Mouse (Mus musculus): ENCODE measurements at regions not wholly inside any gene's neighbourhood (a gene's known extent, or its start where the extent isn't known, plus 50 kb on each side); places are given as distances from the start of the nearest gene placed in this dataset.

DNA sequence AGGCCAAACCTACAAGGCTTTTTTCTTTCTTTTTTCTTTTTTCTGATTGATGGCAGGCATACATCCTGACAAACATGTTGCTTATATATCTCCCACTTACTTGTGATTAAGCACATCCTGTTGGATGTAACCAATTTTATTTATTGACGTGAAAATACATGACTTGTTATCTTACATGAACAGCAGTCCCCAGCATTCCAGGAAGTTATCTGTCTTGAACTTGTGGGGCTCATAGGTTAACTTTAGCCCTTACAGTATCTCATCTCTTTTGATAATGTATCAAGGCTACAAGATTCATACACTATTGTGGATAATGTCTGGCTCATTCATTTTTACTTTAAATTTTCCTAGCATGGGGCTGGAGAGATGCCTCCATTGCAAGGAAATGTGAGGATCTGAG, 852.0 kb upstream of the Agtr1b start:
- no peak for DNase-seq (ENCODE audit: extremely low spot score in 1 of 2, low spot score in 1 of 2)

DNA sequence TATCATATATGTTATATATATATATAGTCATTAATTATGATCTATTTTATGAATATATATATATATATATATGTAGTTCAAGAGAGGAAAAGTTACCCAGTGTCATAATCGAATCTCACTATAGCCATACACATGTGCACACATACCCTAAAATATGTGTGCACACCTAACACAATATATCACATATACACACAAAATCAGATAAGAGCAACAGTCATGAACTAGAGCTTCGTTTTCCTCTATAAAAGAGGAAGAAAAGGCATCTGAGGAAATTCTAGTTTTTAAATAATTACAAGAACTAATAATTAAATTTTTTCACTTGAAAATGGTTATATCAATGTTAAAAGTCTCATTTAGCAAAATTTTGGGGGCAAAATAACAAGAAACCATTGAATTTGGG, 835.3 kb upstream of the Tbl1xr1 start:
- DNase-seq (ENCODE audit: extremely low spot score in 1 of 2, low spot score in 1 of 2) = no peak

DNA sequence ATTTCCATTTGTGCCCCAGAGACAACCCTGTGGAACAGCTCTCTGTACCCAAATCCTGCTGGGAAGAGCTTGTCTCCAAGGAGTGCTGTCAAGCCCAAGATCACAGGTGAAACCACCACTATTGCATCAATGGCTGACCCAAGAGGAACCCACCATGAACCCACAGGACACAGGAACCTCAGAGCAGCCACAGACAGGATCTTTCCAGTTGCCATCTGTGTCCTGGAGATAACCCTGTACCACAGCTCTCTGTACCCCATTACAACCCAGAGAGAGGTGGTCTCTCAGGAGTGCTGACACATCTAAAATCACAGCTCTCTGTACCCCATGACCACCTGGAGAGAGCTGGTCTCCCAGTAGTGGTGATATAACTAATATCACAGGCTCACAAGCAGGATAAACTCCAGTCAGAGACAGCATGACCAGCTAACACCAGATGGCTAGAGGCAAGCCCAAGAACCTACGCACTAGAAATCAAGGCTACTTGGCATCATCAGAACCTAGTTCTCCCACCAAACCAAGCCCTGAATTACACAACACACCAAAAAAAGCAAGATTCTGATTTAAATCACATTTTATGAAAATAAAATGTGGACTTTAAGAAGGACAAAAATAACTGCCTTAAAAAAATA, 820.2 kb upstream of the Tbl1xr1 start:
- no peak for DNase-seq (ENCODE audit: extremely low spot score in 1 of 2, low spot score in 1 of 2)

DNA sequence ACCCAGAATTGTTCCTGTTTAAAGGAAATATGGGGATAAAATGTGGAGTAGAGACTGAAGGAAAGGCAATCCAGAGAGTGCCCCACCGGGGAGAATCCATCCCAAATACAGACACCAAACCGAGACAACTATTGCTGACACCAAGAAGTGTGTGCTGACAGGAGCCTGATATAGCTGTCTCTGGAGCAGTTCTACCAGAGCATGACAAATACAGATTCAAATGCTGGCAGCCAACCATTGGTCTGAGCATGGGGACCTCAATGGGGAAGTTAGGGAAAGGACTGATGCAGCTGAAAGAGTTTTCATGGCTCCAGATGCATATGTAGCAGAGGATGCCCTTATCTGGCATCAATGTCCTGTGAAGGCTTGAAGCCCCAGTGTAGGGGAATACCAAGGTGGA, 813.1 kb upstream of the Tbl1xr1 start:
- DNase-seq (ENCODE audit: extremely low spot score in 1 of 2, low spot score in 1 of 2) = no peak

DNA sequence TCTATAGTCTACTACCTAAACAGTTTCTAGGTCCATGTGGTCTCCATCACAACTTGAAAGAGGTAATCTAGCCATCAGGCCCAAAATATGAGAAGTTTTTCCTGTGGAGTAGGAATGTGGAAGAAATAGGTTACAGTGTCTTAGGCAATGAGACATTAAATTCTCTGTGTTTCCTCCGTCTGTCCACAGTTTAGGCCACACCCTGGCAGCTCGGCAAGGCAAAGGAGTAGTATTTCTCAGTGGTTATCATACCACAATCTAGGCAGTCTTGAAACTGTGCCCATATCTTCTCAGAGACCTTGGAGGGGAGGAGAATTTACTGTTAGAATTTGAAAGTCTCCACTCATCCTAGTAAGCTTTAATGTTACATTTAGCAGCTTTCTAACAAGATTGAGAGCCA, 811.0 kb upstream of the Tbl1xr1 start:
- no peak for DNase-seq (ENCODE audit: extremely low spot score in 1 of 2, low spot score in 1 of 2)

DNA sequence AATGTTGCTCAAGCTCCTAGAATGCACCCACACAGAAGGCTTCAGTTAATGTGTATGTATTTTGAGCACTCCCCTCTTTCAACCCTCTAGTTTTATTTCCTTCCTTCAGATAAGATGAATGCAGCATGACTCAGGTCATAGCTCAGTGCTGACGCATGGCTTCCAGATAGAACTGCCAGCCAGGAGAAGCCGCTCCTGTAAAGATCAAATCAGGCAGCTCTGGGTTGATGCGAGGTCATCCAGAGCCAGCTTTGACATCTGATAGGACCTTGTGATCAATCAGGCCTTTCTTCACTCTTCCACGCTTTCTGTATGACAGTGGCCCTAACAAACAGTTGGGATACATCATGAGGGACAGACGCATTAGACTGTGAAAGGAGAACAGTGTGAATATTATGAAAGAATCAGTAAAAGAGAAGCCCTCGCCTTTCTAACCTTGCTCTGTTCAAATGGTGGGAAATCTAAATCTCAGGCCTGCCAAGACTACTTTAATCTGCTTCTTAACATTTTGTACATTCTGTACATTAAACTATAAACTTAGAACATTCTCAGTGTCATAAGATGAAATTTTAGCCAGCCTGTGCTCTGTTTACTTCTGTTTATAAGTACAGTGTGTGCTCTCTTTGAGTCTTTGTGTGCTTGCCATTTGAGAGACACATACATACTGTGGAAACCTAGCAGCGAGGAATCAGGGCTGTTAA, 807.9 kb upstream of the Tbl1xr1 start:
- no peak for DNase-seq (ENCODE audit: extremely low spot score in 1 of 2, low spot score in 1 of 2)

DNA sequence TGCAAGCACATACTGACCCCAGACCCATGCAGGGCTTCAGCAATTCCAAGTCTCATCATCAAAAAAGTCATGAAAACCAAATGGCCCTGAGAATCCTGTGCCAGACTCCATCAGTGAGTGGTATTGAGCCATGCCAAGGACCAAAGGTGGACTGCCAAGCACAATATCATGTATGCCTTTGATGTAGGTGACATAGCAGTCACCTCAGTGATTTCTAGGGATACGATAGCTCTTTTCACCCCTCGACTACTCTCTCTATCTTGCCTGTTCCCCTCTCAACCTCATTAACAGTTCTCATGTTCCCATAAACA, 807.4 kb upstream of the Tbl1xr1 start:
- DNase-seq (ENCODE audit: extremely low spot score in 1 of 2, low spot score in 1 of 2) = no peak

DNA sequence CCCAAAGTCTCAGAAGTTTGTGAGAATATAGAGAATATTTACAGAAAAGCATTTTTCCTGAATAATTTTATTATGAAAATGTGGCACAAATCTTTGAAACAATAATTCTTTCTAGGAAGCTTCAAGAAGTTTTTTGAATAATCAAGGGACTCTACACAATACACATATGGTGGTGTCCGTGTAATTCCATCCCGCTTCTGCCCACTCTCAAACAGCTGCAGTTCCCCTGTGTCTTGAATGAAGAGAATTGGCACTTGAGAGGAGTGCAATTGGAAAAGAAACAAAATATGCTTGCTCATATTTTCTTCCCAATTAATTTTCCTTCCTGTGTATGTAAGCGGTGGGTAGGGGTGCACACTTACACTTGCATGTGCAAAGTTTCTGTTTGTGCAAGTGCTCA, 805.7 kb upstream of the Tbl1xr1 start:
- no peak for DNase-seq (ENCODE audit: extremely low spot score in 1 of 2, low spot score in 1 of 2)

DNA sequence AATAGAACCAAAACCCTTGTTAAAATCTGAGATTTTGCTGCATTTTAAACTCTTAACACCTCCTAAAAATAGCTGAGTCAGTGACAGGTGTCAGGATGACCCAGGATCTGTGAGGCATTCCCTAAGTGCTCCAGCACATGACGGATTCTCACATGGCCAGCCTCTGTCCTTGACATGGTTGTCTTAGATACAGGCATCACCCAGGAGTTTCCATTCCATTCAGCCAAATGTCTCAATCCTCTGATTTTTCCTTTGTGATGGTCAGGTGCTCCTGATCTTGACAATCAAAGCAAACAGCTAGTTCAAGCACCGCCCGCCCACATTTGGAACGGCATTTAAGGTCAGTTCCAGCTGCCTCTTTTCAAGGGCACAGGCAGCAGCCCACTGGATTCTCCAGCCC, 804.2 kb upstream of the Tbl1xr1 start:
- DNase-seq (ENCODE audit: extremely low spot score in 1 of 2, low spot score in 1 of 2) = no peak

DNA sequence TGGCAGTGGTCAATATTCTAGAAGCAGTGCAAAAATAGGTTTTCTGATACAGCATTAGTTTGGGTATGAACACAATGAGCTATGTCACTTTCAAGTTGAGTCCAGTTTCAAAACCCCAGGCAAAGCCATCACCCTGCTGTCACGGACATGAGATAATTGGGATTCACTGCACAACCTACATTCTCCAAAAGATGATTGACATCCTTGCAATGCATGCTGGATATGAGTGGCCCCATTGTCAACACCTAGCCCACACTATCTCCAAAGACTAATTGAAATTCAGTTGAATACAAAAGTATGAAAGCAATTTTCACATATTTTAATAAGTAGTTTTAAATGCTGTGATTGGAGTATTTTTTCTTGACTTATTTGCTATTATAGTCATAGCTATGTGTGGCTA, 783.7 kb upstream of the Tbl1xr1 start:
- DNase-seq (ENCODE audit: extremely low spot score in 1 of 2, low spot score in 1 of 2) = no peak

DNA sequence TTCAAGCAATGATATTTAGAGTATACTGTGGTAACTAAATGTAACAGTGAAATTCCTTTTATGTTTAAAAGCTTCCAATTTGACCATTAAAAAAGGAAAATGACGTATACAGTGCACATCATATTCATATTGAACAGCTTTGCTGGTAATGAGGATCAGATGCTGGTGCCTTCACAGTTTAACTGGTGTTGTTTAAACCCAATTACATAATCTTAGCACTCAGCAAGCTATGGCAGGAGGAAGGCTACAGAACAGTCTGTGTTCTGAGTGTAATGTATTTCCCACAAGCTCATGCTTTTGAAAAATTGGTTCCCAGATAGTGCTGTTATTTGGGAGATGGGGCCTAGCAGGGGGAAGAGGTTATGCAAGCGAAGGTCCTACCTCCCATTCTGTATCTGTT, 783.1 kb upstream of the Tbl1xr1 start:
- no peak for DNase-seq (ENCODE audit: extremely low spot score in 1 of 2, low spot score in 1 of 2)

DNA sequence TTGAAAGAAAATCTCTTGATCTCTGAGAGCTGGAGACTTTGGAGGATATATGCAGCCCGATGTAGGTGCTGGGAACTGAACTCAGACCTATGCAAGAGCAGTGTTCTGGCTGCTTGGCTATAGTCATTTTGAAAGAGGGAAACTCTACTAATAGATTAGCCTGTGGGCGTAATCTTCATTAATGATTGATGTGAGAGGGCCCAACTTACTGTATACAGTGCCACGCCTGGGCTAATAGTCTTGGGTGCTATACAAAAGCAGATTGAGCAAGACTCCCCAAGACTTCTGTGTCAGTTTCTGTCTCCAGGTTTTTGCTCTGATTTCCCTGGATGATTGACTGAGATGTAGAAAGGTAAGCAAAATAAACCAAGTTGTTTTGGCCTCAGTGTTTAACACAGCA, 781.7 kb upstream of the Tbl1xr1 start:
- no peak for DNase-seq (ENCODE audit: extremely low spot score in 1 of 2, low spot score in 1 of 2)

DNA sequence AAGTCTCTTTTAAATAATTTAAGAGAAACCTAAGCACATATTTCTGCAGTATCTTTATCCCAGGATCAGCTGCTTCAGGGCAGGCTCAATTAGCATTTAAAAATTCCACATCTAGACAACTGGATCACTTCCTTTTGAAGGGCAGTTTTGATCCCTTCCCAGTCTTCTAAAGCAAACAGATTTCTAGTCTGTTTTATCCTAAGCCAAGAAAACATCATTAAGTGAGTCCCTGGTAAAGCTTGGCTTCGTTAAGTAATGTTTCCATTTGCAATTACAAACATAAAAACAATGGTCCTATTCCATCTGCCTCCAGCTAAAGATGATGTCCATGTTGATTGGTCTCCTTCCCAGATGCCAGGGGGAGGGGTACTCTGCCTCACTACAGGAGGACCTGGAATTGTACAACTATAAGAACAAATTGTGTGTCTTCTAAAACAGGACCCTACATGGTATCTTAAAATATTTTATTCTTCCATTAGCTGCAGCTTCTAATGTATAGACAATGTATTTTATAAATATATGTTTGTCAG, 779.8 kb upstream of the Tbl1xr1 start:
- DNase-seq (ENCODE audit: extremely low spot score in 1 of 2, low spot score in 1 of 2) = no peak

DNA sequence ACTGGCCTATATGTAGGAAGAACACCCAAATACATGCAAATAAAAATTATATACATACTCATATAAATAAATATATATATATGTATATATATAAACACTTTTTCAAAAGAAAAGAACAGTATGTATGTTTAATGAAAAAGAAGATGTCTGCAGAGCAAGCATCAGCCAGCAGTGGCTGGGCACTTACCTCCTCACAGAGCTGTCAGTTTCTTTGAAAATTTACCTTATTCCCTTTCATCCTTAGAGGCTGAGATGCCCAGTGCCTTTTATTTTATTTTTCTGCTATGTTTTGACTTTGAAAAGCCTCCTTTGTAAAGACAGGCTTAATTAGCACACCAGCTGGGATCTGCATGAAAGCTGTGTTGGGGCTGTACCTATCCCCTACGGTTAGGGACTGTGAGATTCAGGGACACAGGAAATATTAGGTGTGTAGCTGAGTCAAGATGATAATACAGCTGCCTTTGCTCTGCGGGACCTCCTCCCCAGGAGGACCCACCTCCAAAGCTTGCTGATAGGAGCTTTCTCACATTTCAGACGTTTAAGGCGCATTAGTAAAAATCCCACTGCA, 751.0 kb upstream of the Tbl1xr1 start:
- DNase-seq (ENCODE audit: extremely low spot score in 1 of 2, low spot score in 1 of 2) = no peak

DNA sequence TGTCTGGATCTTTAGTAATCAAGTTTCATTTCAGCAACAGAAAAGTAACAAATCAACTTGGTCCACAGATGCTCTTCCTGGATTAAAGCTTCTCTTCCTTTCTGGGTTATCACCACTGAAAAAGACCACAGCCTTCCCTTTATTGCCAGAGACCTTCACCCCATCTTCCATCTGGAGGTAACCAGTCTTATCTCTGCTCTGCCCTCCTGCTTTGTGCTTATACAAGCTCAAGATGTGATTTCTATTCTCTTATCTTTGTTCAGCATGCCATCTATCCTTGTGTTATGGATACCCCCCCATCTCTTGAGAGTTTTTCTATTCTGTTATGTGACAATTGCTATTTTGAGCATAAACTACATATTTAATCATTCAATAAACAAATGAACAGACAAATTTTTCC, 734.5 kb upstream of the Tbl1xr1 start:
- DNase-seq (ENCODE audit: extremely low spot score in 1 of 2, low spot score in 1 of 2) = no peak

DNA sequence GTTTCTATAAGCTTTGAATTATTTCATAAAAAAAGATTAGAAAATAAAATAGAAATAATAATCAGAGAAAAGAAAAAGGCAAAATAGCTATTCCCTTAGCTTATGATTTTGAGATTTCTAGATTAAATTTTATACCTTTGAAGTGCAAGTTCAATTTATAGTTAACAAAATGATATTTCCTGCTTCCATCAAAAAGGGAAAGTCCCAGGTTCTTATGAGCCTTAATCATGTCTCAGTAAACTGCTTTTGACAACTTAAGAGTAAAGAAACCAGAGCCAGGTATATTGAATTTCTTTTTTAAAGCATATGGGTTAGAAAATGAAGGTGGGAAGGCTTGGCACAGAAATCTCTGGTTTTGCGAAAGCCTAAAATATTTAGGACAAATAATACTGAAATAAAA, 733.4 kb upstream of the Tbl1xr1 start:
- no peak for DNase-seq (ENCODE audit: extremely low spot score in 1 of 2, low spot score in 1 of 2)

DNA sequence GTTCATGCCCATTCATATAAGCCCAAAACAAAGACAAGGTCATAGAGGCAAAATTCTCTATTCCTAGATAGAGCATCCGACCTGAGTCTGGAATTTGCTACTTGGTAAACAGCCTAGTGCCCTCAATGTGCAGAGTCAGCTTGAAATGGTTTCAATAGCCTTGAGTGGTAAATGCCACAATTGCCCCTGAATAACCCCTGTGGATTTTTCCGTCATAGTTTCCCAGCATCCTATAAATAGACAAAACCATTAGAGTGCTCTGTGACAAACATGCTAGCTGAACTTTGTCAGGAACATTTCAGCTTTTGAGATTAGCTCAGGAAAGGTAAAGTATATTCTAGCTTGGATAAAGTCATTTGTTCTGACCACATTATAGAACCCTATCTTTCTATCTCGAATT, 727.0 kb upstream of the Tbl1xr1 start:
- no peak for DNase-seq (ENCODE audit: extremely low spot score in 1 of 2, low spot score in 1 of 2)

DNA sequence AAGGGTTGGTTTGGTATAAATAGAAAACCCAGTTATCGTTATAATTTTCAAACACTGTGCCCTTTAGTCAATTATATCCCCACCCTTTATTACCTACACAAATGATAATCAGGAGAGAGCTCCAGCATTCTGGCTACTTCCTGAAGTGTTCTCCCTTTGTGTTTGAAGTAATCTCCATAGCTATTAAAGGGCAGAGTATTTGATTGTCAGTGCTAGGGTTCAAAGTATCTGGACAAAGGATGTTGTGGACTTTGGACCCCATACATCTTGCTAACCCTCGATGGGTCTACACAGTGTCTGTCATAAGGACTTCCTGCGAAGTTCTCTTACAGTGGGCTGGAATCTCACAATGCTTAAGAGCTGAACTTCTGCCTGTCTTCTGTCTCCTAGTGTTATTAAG, 720.3 kb upstream of the Tbl1xr1 start:
- DNase-seq (ENCODE audit: extremely low spot score in 1 of 2, low spot score in 1 of 2) = no peak

DNA sequence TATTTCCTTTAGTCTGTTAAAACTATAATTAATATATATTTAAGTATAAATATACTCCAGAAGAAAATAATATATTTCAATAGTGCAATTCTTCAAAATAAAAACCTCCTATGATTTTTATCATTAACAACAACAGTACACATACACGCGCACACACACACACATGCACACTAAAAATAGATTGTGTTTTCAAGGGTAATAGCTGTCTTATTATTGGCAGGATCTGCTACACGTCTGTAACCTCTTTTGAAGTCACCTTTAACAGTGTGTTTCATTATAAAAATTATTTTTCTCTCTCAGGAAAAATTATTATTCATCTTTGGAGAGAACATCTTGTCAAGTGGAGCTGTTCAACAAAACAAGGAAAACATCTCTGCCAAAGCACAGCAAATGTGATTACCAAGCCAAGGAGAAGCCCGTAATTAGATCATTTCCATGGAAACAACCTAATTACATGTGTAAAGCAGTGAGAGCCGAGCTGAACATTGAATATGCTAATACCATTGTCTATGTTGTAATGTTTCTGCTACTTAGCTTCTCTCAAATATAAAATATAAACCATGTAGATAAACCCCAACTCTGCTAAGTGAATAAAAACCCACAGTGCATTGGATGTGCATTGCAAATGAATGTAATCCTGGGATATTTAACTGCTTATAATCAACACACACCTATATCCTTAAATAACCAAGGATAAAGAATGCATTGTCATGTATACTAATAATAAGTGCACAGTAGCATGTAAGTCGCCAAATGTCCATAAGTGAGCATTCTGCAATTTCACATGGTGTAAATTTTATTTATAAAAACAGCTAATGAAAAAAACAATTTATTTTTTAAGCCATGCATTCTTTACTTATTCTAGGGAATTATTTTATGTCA, 719.4 kb upstream of the Tbl1xr1 start:
- DNase-seq (ENCODE audit: extremely low spot score in 1 of 2, low spot score in 1 of 2) = no peak

DNA sequence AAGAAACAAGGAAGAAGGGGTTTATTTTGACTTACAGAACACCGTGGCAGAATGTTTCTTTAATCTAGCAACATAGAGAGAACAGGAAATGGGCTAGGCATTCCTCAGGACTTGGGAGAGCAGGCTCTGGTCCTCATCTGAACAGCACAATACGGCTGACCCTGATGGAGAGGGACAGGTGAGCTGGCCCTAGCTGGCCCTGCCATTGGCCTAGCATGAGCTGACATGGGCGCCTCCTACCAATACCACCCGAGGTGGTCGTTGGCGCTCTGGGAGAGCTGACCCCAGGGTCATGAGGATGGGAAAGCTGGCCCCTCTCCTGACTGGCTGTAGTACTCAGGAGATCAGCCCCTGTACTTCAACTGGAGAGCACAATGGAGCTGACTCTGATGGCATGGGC, 718.4 kb upstream of the Tbl1xr1 start:
- no peak for DNase-seq (ENCODE audit: extremely low spot score in 1 of 2, low spot score in 1 of 2)

DNA sequence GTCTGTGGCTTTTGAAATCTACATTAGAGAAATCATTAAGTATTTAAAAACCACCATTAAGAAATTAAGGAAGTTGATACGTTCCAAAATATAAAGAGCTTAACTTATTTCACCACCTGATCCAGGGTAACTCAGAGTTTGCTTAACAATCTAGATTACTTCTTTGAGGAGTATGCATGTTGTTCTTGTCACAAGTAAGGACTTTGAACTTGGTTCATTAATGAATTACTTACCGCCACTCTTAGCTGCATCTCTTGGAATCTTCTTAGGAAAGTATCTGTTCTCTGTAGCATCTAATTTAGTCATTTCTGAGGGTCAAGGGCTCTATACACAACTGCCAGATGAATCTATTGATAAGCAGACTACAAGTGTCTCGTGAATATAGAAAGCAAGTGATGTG, 715.4 kb upstream of the Tbl1xr1 start:
- no peak for DNase-seq (ENCODE audit: extremely low spot score in 1 of 2, low spot score in 1 of 2)
